Mouse (Mus musculus) lung, postnatal 0 days (tissue): ENCODE measurements at regions not wholly inside any gene's neighbourhood (a gene's known extent, or its start where the extent isn't known, plus 50 kb on each side); places are given as distances from the start of the nearest gene placed in this dataset.
A peak's percentile ranks its signal among the peaks of the same experiment; 100 is the strongest.

ENCODE experiments used
- ATAC-seq: fragments of 200-750 bp; cut with Nextera tagmentation; 2 replicates; pipeline ENCODE4 v1.8.0; 2017; ENCODE audit warnings: moderate library complexity
- DNase-seq: peaks from one replicate; pipeline ENCODE4 v3.0.0-alpha.2; 2016; ENCODE audit warnings: low spot score
- H3K27ac ChIP-seq: fragments of 300-500 bp; sonication (generic); 2 replicates; pipeline ENCODE4 v1.5.1; 2014; ENCODE audit warnings: antibody characterized with exemption, mild to moderate bottlenecking, low read length, mixed read lengths
- H3K27me3 ChIP-seq: fragments of 300-500 bp; sonication (generic); replicated peaks from 2 replicates; pipeline ENCODE4 v1.6.1; 2014; ENCODE audit warnings: low read length, mixed read lengths; ENCODE audit not compliant: insufficient read depth
- H3K36me3 ChIP-seq: fragments of 300-500 bp; sonication (generic); 2 replicates; pipeline ENCODE4 v1.6.1; 2014; ENCODE audit warnings: low read length, mixed read lengths; ENCODE audit not compliant: insufficient read depth
- H3K4me1 ChIP-seq: fragments of 300-500 bp; sonication (generic); 2 replicates; pipeline ENCODE4 v1.6.1; 2014; ENCODE audit warnings: antibody characterized with exemption, low read depth, low read length, mixed read lengths; ENCODE audit not compliant: insufficient read depth
- H3K4me2 ChIP-seq: fragments of 300-500 bp; sonication (generic); replicated peaks from 2 replicates; pipeline ENCODE4 v1.6.1; 2014; ENCODE audit warnings: low read depth, mild to moderate bottlenecking, low read length, moderate library complexity, mixed read lengths
- H3K4me3 ChIP-seq: fragments of 300-500 bp; sonication (generic); 2 replicates; pipeline ENCODE4 v1.5.1; 2014; ENCODE audit warnings: low read depth, low read length
- H3K9ac ChIP-seq: fragments of 300-500 bp; sonication (generic); replicated peaks from 2 replicates; pipeline ENCODE4 v1.6.1; 2014; ENCODE audit warnings: low read depth, mild to moderate bottlenecking
- H3K9me3 ChIP-seq: fragments of 300-500 bp; sonication (generic); 2 replicates; pipeline ENCODE4 v1.6.1; 2016; ENCODE audit warnings: low read length, mixed read lengths
- CTCF ChIP-seq: IDR thresholded peaks from 2 replicates; pipeline ENCODE4 v1.5.1; 2016; ENCODE audit warnings: antibody characterized with exemption, mild to moderate bottlenecking
- EP300 ChIP-seq: IDR thresholded peaks from 2 replicates; pipeline ENCODE4 v1.6.1; 2016; ENCODE audit warnings: antibody characterized with exemption, mild to moderate bottlenecking, control low read depth
- WGBS: fragments of 180-500 bp; shearing (Covaris S2); extraction: QIAGEN DNeasy Blood & Tissue Kit; methylation state at CpG from one replicate; pipeline ENCODE4 v1.1.7; 2014; 5-methylcytosine and 5-hydroxymethylcytosine counted together

DNA sequence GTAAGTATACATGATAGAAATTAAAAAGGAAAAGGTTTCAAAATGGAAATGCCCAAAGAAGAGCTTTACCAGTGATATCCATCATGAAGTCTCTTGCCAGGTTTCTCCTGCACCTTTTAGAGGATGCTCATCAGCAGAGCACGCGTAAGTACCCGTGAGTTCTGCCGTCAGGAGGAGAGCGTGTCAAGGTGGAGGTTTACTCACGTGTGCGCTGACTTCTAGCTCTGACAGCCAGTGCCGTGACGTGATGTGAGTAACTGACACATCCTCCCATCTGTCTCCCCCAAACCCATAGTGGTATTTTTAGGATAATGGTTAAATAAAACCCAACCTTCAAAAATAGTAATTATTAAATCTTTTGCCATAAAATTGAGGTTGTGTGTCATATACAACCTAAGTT, 55.3 kb downstream of the Adra2a start:
- DNase-seq = no peak

DNA sequence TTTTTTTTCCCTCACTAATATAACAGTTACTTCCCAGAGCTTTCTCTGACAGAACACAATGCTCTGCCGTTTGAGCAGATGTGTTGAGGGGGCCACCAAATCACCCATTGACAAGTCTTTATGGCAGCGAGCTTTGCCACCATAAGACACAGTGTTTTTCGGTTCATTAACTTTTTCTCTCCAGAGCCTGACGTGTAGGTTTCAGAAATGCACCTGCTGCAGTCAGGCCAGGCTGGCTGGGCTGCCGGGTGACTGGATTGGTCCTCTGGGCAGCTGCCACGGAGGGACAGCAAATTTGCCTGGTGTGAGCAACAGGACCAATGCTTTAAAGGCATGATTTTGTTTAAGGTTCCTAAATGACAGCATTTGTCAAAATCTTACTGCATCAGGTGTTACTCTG, 55.8 kb downstream of the Adra2a start:
- H3K9ac ChIP-seq = no peak overlapping the region
- no peak for ATAC-seq
- DNase-seq = no peak
- no peak for TF ChIP-seq EP300
- TF ChIP-seq CTCF = no peak
- H3K4me1 ChIP-seq = no peaks in the 10 kb centered on the region; the same call in 1 of the 2 replicates
- H3K27me3 ChIP-seq = no peaks in the 10 kb centered on the region
- H3K27ac ChIP-seq = no peak overlapping the region
- H3K4me3 ChIP-seq = no peak overlapping the region
- no peaks in the 10 kb centered on the region for H3K9me3 ChIP-seq
- 65% methylated on average over 6 of the region's 6 CpGs for WGBS
- H3K36me3 ChIP-seq = no peaks in the 10 kb centered on the region
- no peak overlapping the region for H3K4me2 ChIP-seq

More for the DNA sequence above, 55.3 kb downstream of the Adra2a start:
- no peak overlapping the region for H3K27ac ChIP-seq
- no peaks in the 10 kb centered on the region for H3K9me3 ChIP-seq
- no peaks in the 10 kb centered on the region; the same call in 1 of the 2 replicates for H3K4me1 ChIP-seq
- 87% methylated on average over 9 of the region's 9 CpGs for WGBS
- no peak overlapping the region for H3K9ac ChIP-seq
- H3K36me3 ChIP-seq = no peaks in the 10 kb centered on the region
- H3K27me3 ChIP-seq = no peaks in the 10 kb centered on the region
- TF ChIP-seq CTCF (no peak), EP300 (no peak)
- H3K4me2 ChIP-seq = no peak overlapping the region
- no peak for ATAC-seq
- H3K4me3 ChIP-seq = no peak overlapping the region

DNA sequence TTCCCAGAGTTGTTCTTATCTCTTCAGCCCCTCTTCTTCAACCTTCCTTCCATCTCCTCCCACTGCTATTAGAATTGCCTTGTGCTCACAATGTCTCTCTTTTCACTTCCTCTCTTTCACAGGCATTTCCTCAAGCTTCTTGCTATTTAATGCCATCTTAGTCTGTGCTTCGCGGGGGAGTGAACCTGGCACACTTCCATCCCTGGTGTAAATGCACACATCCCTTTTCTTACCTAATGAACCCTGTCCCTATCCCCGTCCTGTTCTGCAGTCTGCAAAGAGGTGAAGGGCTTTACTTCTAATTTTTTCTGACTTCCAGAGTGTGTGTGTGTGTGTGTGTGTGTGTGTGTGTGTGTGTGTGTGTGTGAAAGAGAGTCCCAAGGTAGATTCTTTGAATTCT, 62.6 kb downstream of the Adra2a start:
- Histone ChIP-seq H3K27ac (no peak overlapping the region), H3K4me2 (no peak overlapping the region), H3K9me3 (no peaks in the 10 kb centered on the region), H3K4me3 (no peak overlapping the region), H3K27me3 (no peaks in the 10 kb centered on the region), H3K4me1 (no peaks in the 10 kb centered on the region), H3K9ac (no peak overlapping the region), H3K36me3 (no peaks in the 10 kb centered on the region)
- DNase-seq = no peak
- 45% methylated on average over 3 of the region's 3 CpGs for WGBS
- no peak for ATAC-seq
- TF ChIP-seq CTCF = no peak
- no peak for TF ChIP-seq EP300

DNA sequence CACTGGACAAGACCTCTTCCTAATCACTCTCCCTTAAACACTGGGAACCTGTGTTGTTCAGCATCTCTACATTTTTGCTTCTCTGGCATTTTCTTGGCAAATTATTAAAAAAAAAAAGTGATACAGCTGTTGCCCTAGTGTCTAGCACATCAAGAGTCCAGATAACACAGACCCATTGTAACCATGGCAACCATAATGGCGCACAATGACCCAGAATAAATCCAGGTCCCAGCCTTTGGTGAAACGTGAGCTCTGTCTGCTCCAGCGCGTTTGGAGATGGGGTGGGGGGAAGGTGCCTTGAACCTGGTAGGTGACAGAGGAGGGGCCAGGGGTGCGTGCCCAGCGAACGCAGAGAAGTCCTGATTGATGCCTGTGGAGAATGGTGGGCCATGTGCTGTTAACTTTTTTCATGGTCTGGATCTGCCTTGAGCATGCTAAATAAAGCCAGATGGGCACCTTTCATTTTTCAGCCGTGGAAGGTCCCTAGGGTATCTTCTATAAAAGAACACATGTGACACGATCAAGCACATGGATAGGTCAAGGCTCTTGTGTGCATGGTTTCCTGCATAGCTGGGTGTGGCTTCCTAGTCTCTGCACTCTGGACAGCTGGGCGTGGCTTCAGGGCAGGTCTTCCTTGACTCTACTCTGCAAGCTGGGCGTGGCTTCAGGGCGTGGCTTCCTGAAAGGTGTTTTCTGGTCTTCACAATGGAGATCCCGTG, 63.3 kb downstream of the Adra2a start:
- H3K9ac ChIP-seq = no peak overlapping the region
- H3K9me3 ChIP-seq = no peaks in the 10 kb centered on the region
- DNase-seq (peak; percentile 47), ATAC-seq (peak; percentile 35)
- H3K4me1 ChIP-seq = no peaks in the 10 kb centered on the region
- H3K36me3 ChIP-seq = no peaks in the 10 kb centered on the region
- TF ChIP-seq CTCF (no peak), EP300 (no peak)
- no peak overlapping the region for H3K4me3 ChIP-seq
- H3K27me3 ChIP-seq = no peaks in the 10 kb centered on the region
- H3K4me2 ChIP-seq = no peak overlapping the region
- H3K27ac ChIP-seq = no peak overlapping the region
- WGBS = 45% methylated on average over 13 of the region's 13 CpGs

DNA sequence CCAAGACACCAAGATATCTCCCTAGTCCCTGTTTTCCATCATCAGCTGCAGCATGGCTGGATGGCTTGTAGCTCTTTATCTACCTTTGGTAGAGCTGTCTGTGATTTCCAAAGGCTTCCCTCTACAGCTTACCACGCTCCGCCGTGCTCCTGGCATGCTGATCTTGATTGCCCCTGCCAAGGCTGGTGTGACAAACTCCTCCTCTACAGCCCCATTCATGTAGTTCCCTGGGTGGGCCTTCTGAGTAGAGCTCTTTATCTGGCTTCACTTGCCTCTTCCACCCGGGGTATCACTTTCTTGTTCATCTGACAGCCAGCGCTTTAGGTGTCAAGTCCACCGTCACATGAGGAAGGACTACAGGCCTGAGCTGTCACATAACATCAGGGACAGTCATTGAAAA, 66.1 kb downstream of the Adra2a start:
- no peaks in the 10 kb centered on the region for H3K9me3 ChIP-seq
- H3K4me1 ChIP-seq = peaks cover 3% of the 10 kb centered on the region; the same call in 1 of the 2 replicates
- DNase-seq (no peak), ATAC-seq (no peak)
- H3K4me2 ChIP-seq = no peak overlapping the region
- no peaks in the 10 kb centered on the region for H3K27me3 ChIP-seq
- no peak overlapping the region for H3K27ac ChIP-seq
- H3K9ac ChIP-seq = no peak overlapping the region
- TF ChIP-seq CTCF (no peak), EP300 (no peak)
- no peak overlapping the region for H3K4me3 ChIP-seq
- H3K36me3 ChIP-seq = no peaks in the 10 kb centered on the region
- 67% methylated on average over 6 of the region's 6 CpGs for WGBS

DNA sequence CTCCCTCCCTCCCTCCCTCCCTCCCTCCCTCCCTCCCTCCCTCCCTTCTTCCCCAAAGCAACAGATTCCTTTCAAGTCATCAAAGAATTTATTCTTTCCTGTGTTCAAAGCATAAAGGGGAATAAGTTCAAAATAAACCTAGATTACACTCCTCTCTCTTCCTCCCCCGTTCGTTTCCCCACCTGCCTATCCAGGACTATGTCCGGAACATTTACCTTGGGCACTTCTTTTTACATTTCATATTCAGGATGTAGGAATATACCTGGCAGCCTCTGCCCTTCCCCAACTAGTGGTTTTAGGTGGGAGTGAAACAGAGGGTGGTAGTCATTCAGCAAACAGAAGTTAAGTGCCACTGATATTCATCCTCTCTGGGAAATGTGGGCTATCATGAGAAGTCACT, 68.7 kb downstream of the Adra2a start:
- Histone ChIP-seq H3K27me3 (no peaks in the 10 kb centered on the region), H3K36me3 (no peaks in the 10 kb centered on the region), H3K9ac (no peak overlapping the region), H3K4me1 (peaks cover 6% of the 10 kb centered on the region; the same call in 1 of the 2 replicates), H3K4me3 (no peak overlapping the region), H3K27ac (no peak overlapping the region), H3K9me3 (no peaks in the 10 kb centered on the region), H3K4me2 (no peak overlapping the region)
- no peak for ATAC-seq
- TF ChIP-seq CTCF = no peak
- TF ChIP-seq EP300 = no peak
- WGBS = 48% methylated on average over 3 of the region's 3 CpGs
- DNase-seq = no peak

DNA sequence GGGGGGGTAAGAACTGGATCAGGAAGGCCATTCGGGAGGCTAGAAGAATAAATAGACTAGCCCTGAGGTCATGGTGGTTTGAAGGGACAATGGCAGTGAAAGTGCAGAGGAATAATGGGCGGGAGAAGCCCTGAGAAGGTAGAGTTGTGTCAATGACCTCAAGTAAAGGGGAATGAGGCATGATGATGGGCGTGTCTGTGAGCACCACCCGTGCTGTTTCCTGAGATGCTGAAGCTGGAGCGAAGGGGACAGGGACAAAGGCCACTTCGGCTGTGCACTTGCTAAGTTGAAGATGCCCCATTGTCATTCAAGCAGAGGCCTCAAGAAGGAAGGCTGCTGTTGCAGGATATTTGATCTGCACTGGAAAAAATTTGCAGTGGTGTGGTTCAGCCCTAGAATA, 69.5 kb downstream of the Adra2a start:
- ATAC-seq = no peak
- H3K9ac ChIP-seq = no peak overlapping the region
- no peaks in the 10 kb centered on the region for H3K27me3 ChIP-seq
- peaks cover 6% of the 10 kb centered on the region; the same call in 1 of the 2 replicates for H3K4me1 ChIP-seq
- H3K36me3 ChIP-seq = no peaks in the 10 kb centered on the region
- no peak overlapping the region for H3K27ac ChIP-seq
- no peak overlapping the region for H3K4me3 ChIP-seq
- WGBS = 59% methylated on average over 6 of the region's 6 CpGs
- H3K4me2 ChIP-seq = no peak overlapping the region
- no peak for DNase-seq
- H3K9me3 ChIP-seq = no peaks in the 10 kb centered on the region
- TF ChIP-seq CTCF (no peak), EP300 (no peak)
